Mouse (Mus musculus) spleen, adult 2 months (tissue): ENCODE results near the gene Dnaaf1.

Experiments
- CTCF ChIP-seq: fragments of 200-500 bp; IDR thresholded peaks from 2 replicates; pipeline ENCODE4 v1.5.1; 2011; ENCODE audit warnings: mild to moderate bottlenecking, inconsistent platforms; ENCODE audit not compliant: insufficient read depth, insufficient read length, insufficient replicate concordance; ENCODE audit errors: extremely low read depth
- POLR2A ChIP-seq: fragments of 200-500 bp; IDR thresholded peaks from 2 replicates; pipeline ENCODE4 v1.6.1; 2011; ENCODE audit warnings: low read depth, low read length, inconsistent platforms

DNA sequence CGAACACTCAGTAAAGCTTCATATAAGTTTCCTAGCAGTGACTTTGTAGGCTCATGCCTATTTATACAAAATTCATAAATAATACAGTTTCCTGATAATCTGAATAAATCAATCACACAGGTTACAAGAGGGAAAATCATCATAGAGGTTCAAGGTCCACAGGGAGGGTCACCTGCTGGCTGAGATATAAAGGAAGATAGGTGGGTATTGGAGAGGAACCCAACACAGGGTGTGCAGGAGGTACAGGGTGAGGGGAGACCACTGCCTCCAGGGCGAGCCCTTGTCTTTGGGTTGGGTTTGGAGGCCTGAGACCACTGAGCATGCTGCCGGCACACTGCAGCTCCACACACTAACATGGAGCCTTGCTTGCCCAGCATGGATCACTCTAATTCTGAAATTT is 43.6 kb upstream of the Dnaaf1 start:
- no peak for TF ChIP-seq POLR2A
- no peak for TF ChIP-seq CTCF
